Mouse (Mus musculus) adrenal gland, postnatal 36 days (tissue): Measurements from ENCODE around the gene Fbxo44. TPM values are rescaled to one million over a fixed set of nuclear protein-coding genes. Genes with fewer than 3 reads are reported as not detected.
A peak's percentile ranks its signal among the peaks of the same experiment; 100 is the strongest.
"Not testable (repeated sequence)": the region's sequence is repeated elsewhere in the genome, so short reads cannot be mapped to it uniquely, and the experiment has no call there.

Experiments used
- DNase-seq, 2 experiments: peaks; one replicate each; pipeline ENCODE4 v3.0.0; 2021; ENCODE audit warnings: mixed read lengths in 1 of 2
- long read RNA-seq, 2 experiments: library from polyadenylated mRNA; stranded (forward); transcript quantifications; one replicate each; pipeline ENCODE4 v2.0.0; 2021; ENCODE audit warnings: borderline sequencing depth in 2 of 2
- total RNA-seq, 2 experiments: library from RNA; stranded (reverse); gene quantifications; 2 replicates each; pipeline ENCODE4 v1.2.3; 2021

The Fbxo44 gene
- 10 to 100 TPM; 10.7 to 12.9 TPM for total RNA-seq
- long read RNA-seq, experiment 1, transcript Fbxo44-201 (6 exons, 1,829 nt): major isoform, 5 of 15 reads
- long read RNA-seq, experiment 1, partial matches to known transcripts: 0 of 15 reads
- long read RNA-seq, experiment 1, other reads (novel, unspliced or antisense): 8 of 15 reads
- long read RNA-seq, experiment 2, partial matches to known transcripts: 0 of 9 reads
- long read RNA-seq, experiment 2, other reads (novel, unspliced or antisense): 5 of 9 reads

- peak; percentile 48 to 68 for DNase-seq
Observed at GRCm38 (mm10) chr4:148160436-148161390, at the start of gene Fbxo44, which contains the start of gene Fbxo2. TSS of gene Fbxo44 (minus strand) at chr4:148160482. TSS of gene Fbxo2 (plus strand) at chr4:148160621.

GRCm38 (mm10) chr4:148204873-148205232 lies 44.6 kb upstream of the Fbxo44 start:
- DNase-seq: no peak

- no peak for DNase-seq
Observed at GRCm38 (mm10) chr4:148204061-148204872, 44.0 kb upstream of the Fbxo44 start.

- no peak for DNase-seq
Observed at GRCm38 (mm10) chr4:148203557-148203956, 43.3 kb upstream of the Fbxo44 start.

- no peak for DNase-seq
Observed at GRCm38 (mm10) chr4:148198721-148199120, 38.4 kb upstream of the Fbxo44 start.

- no peak for DNase-seq
Observed at GRCm38 (mm10) chr4:148194400-148194799, 34.1 kb upstream of the Fbxo44 start.

GRCm38 (mm10) chr4:148192707-148193245 lies 32.5 kb upstream of the Fbxo44 start:
- DNase-seq: no peak

- DNase-seq: not testable (repeated sequence)
Observed at GRCm38 (mm10) chr4:148188767-148189166, 28.5 kb upstream of the Fbxo44 start.

- DNase-seq: no peak
Observed at GRCm38 (mm10) chr4:148185819-148186218, 25.5 kb upstream of the Fbxo44 start.

GRCm38 (mm10) chr4:148184564-148184963 lies 24.3 kb upstream of the Fbxo44 start:
- no peak for DNase-seq

GRCm38 (mm10) chr4:148182363-148182762 lies 22.1 kb upstream of the Fbxo44 start:
- DNase-seq: no peak

GRCm38 (mm10) chr4:148181483-148181882 lies 21.2 kb upstream of the Fbxo44 start:
- no peak for DNase-seq

GRCm38 (mm10) chr4:148177716-148178115 lies 17.4 kb upstream of the Fbxo44 start:
- no peak for DNase-seq

- not testable (repeated sequence) for DNase-seq
Observed at GRCm38 (mm10) chr4:148176603-148177002, 16.3 kb upstream of the Fbxo44 start.

- no peak for DNase-seq
Observed at GRCm38 (mm10) chr4:148174495-148174862, 14.2 kb upstream of the Fbxo44 start.

GRCm38 (mm10) chr4:148173811-148174494 lies 13.7 kb upstream of the Fbxo44 start:
- DNase-seq: peak in 1 of 2 experiments; percentile 14

- DNase-seq: no peak
Observed at GRCm38 (mm10) chr4:148171261-148171660, 11.0 kb upstream of the Fbxo44 start.

GRCm38 (mm10) chr4:148170842-148171241 lies 10.6 kb upstream of the Fbxo44 start:
- DNase-seq: peak; percentile 47 to 65

GRCm38 (mm10) chr4:148169586-148169985 lies 9.3 kb upstream of the Fbxo44 start:
- DNase-seq: no peak

GRCm38 (mm10) chr4:148168287-148168686 lies 8.0 kb upstream of the Fbxo44 start:
- DNase-seq: peak; percentile 63 to 77

- DNase-seq: peak; percentile 76 to 83
Observed at GRCm38 (mm10) chr4:148166986-148167385, 6.7 kb upstream of the Fbxo44 start.
